Mouse (Mus musculus): ENCODE data around the gene Pik3cg.

GRCm38 (mm10) chr12:32222758-32223385 lies 14.4 kb upstream of the Pik3cg start:
- no peak for TF ChIP-seq CTCF (IDR thresholded peaks at IDR 0.05; ENCODE audit: extremely low read depth, insufficient read length, insufficient replicate concordance, low read depth, low read length)
- no peak for TF ChIP-seq POLR2A (IDR thresholded peaks at IDR 0.05; ENCODE audit: low read depth, low read length)
